Mouse (Mus musculus) thymus, postnatal 14 days (tissue): ENCODE results near the gene Msmb.
A peak's percentile ranks its signal among the peaks of the same experiment; 100 is the strongest.
"Not testable (repeated sequence)": the region's sequence is repeated elsewhere in the genome, so short reads cannot be mapped to it uniquely, and the experiment has no call there.

Experiments used
- DNase-seq: peaks from one replicate; pipeline ENCODE4 v3.0.0; 2021

The Msmb gene

DNA sequence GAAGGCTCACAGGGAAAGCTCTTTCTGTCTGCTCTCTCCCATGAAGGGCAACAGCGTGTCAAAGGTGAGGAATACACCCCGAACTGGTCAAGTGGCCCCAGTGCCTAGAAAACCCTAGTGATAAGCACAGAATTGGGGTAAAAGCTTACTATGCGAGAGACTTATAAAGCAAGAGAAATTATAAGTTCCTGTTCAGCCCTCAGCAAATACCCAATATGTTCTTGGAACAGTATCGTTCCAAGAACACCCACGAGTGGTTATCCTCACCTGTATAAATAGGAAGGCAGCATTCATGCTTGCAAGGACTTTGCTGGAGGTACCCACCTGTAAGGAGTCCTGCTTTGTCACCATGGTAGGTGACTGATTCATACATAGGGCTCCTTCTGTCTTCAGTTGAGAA, at the start of gene Msmb:
Gene Msmb (plus strand): TSS at position 301 of the 400 bp plus-strand sequence.
- no peak for DNase-seq

DNA sequence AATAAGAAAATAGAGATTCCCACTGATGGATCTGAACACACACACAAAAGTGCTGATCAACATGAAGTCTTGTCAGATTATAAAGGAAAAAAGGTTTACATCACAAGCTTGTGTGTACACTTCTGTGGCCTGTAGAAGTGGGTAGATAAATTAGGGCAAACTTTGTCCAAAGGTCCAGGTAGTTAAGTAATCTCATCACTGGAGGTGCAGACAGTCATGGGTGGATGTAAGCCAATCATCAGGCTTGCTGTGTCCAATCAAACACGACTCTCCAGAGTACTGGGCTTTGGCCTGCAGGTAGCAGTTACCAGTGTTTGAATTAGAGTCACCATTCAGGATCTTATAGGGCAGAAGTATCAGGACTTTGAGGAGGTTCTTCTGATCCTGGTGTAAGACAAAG, 48.8 kb upstream of the Msmb start:
- no peak for DNase-seq

DNA sequence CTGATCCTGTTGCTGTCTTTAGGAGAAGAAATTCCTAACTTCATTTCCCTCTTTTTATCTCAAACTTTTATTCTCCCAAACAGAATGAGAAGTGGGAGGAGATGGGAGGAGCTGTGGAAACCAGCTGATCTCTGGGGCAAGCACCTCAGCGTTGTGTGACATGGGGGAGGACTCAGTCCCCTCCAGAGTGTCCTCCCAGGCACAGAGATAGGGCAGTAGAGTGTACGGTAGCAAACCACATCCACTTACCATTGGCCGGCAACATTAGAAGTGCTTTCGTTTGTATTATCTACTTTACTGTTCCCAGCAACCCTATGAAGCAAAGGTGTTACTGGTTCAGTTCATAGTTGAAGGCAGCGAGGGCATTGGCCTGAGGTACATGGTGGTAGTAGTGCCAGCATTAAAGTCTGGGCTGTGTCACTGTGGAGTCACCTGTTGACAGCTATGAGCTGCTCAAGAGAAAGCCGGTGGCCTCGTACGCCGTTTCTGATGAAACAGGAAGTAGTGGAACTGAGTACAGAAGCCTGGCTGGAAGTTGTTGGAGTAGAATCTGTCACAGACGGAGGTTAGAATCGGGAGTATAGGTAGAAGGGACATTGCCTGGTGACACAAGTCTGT, 48.2 kb upstream of the Msmb start:
- peak; percentile 14 for DNase-seq

DNA sequence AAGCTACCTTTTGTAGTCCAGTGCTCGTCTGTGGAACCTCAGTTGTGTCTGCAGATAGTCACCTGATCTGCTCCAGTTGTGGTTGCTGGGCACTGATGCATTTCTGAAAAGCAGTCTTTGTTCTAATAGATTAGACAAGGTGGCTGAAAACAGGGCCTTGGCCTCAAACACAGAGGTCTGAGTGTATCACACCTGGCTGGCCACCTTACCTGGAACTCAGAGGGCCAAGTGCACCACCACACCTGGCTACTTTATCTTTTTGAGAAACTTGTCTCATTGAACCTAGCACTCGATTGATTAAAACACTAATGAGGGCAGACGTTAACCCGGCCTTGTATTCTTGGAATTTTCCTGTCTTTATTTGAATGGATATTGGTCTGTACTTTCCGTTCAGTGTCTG, 46.2 kb upstream of the Msmb start:
- DNase-seq, result no peak

DNA sequence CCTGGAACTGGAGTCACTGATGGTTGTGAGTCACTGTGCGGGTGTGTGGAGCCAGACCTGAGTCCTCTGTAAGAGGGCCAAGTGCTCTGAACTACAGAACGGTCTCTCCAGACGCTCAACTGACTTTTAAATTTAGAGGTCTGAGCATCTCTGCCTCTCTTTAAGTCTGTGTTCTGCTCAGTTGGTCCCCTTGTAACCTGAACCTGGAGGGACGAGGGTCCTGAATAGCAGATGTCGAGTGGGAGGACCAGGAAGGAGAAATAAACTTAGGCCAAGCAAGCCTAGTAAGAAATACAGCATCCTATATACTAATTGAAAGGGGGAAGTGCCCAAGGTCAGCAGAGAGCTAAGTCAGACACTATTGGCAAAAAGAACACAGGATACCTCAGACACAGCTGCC, 45.1 kb upstream of the Msmb start:
- DNase-seq, result no peak

DNA sequence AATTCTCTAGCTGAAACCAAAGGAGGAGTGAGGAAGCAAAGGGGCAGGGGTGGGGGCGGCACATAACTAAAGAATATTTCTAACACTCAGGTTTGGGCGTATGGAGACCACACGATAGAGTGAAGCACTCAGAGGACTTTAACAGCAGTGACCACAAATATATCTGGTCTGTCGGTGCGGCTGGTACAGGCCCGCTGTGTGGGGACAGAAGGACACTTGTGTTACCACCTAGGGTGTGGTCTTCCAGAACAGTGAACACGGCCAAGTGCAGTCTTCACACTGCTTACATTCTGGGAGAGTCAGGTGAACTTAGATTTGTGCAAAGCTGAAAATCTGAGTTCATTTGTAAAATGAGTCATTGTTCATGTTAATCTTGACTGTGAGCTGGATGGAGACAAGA, 44.1 kb upstream of the Msmb start:
- DNase-seq, result no peak

DNA sequence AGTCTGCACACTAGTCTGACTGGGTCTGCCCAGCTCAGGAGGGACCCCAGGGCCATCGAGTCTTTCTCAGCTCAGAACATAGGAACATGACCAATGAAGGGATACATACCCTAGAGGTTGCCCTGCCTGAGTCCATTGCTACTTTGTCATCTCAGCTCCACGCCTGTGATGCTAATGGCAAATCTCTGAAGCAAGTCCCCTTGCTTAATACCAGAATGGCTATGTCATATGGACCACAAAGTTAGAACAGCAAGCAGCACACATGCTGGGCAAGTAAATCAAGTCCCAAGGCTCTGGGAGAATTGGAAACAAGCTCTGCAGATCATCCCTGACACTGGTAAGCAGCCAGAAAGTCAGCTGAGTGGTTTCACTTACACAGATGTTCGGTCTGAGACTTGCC, 42.9 kb upstream of the Msmb start:
- no peak for DNase-seq

DNA sequence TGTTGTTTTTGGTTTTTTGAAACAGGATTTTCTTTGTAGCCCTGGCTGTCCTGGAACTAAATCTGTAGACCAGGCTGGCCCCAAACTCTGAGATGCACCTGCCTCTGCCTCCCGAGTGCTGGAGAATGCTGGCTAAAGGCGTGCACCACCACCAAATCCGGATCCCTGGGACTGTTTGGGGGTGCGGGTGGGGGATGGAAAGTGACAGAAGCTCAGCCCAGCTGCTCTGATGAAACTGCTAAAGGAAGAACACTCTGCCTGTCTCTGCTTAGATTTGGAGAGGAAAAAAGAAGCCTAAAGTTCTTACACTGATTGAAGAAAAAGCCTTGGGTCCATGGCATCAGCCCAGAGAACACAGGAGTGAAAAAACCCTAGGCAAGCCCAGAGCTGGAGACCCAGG, 38.3 kb upstream of the Msmb start:
- DNase-seq, result no peak

DNA sequence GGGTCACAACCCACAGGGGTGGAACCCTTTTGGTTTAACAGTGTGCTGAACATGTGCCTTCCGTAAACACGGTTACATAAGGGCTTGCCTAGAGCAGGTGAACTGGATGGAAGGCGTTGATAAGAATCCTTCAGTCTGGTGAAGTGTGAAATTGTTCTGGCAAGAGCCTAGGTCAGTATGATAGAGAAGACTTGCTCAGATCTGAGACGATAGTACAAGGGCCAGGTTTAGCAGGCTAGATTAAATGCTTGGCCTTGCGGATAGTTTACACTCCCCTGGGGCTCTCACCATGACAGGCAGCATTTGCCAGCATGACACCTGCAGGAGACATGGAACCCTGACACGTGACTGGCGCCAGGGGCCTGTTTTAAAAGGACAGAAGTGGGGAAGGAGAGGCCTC, 36.2 kb upstream of the Msmb start:
- no peak for DNase-seq

DNA sequence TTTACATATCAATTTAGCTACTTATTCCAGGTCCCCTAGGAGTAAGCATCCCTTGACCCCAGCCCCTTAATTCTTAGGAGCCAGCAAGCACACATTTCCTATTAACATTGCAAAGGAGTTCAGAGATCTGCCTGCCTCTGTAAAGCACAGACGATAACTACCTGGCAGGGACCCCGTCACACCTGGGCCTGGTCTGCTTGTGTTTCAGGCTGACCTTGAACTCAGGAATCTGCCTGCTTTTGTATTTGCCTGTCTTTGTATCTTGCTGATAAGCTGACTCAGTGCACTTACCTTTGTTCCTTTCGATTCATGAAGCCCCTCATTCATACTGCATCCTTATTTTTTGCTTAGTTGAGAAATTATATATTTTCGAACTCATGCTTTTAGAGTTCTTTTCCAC, 34.9 kb upstream of the Msmb start:
- DNase-seq, result no peak

DNA sequence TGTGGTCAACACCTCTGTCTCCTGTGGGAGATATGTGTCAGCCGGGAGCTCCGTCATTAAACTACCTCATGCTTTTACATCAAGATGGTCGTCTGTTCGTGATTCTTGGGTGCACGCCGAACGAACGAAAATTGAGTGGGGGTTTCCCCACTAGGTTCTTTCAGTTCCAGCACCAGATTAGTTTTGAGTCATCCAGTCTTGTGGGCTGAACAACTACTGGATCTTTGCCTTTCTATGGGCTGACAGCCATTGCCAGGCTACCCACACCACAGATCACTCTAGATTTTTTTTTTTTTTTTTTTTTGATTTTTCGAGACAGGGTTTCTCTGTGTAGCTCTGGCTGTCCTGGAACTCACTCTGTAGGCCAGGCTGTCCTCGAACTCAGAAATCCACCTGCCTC, 29.7 kb upstream of the Msmb start:
- not testable (repeated sequence) for DNase-seq

DNA sequence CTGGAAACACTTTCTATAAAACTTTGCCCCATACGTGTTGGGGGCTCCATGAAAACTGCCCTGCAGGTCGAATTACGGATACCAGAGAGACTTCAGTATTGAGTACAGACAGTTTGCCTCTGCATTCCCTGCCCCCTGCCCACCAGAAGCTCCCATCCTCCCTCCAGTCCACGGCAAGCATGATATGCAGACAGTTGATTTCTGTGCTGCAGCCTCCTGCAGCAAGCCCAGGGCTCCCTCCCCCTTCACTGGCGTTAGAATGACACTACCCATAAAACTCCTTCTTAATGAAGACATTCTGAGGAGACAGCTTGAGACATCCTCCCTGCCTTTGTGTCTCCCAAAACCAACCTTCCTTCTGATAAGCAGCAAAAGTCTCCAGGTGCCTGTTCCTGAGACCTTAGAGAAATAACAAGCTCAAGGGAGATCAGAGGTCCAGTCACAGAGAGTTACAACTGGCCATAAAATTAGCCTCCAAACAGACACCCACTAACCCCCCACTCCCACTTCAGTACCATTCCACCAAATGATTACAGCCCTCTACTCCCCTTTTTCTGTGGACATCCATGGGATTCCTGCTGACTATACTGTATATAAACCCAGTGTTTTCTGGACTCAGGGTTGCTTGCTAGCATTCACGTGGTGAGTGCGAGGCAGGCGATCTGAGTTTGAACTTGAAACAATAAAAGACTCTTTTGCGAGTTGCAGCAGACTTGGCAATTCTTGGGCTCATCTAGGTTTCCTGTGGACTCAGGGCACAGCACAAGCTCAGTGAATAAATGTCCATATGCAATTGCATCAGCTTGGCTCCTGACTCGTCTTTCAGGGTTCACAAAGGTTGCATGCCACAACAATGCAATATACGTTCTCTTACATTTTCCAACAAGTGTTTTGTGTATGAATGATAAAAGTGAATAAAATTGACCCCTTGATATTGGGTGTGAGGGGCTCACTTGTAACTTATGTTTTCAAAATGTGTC, 20.6 kb upstream of the Msmb start:
- DNase-seq, result no peak

DNA sequence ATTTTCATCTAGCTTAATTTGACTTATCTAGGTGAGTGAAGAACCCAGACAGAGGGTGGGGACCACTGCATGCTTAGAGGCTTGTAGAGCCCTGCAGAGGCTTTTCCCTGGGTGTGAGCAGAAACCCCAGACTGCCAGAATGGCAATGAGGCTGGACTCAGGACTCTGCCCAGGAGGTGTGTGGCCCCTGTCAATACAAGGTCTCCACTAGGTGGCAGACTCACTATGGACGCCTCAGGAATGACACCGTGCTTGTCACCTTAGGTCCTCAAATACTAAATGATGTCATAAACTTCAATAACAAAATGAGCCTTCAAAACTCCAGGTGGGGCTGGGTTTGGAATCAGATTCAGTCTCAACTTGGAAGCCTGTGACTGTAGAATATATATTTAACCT, 19.9 kb upstream of the Msmb start:
- DNase-seq, result peak; percentile 50

DNA sequence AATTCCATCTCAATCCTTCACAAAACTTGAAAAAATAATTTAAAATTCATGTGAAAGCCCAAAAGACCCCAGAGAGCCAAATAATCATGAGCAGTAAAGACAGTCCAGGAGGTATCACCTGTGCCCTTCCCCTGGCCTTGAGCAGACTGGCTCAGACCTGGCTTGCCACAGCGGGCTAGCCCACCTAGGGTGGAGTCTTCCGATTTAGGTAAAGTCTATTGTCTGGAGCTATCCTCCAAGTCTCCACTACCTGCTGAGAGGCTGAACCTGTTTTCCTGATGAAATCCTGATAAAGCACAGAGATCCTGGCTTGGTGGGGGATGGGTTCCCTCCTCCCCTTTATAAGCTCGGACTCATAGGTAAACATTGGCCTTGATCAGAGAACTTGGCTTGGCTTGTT, 17.6 kb upstream of the Msmb start:
- no peak for DNase-seq

DNA sequence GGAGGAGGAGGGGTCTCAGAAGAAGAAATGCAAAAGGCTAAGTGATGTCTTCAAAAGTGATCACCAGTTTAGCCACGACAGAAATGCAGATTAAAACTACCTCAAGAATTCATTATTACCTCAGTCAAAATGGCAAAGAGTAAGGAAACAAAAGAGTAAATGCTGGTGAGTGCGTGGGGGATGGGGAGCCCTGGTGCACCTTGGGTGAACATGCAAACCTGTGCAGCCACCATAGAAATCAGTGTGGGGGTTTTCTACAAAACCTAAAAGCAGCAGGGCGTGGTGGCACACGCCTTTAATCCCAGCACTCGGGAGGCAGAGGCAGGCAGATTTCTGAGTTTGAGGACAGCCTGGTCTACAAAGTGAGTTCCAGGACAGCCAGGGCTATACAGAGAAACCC, 16.6 kb upstream of the Msmb start:
- not testable (repeated sequence) for DNase-seq

DNA sequence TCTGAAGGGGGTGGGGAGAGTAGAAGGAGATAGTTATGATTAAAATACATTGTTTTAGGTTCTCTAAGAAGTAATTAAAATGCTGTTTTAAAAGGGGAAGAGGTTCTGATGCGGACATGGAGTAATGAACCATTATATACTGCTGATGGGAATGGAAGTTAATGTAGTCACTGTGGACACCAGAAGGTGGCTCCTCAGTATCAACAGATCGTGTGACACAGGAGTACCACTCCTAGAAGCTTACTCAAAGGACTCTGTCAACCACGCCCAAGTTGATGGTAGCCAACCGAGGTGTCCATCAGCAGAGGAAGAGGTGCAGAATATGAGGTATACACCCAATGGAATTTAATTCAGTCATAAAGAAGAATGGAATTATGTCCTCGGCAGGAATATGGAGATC, 13.4 kb upstream of the Msmb start:
- DNase-seq, result no peak

DNA sequence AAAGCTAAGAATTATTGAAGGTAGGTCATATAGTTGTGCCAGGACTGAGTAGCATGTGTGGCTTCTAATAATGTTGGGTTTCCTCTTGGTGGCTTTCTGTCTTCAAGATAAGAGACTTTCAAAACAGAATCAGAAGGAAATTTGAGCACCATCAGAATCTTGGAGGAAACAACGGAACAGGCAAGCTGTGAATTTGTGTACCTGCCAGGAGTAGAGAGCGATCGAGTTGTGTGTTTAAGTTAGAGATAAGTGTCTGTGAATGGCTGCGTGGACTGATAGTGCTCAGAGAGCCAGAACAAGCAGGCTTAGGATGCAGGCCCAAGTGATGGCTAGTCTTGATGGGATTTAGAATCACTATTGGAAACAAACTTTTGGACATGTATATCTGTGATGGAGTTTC, 10.0 kb upstream of the Msmb start:
- no peak for DNase-seq

DNA sequence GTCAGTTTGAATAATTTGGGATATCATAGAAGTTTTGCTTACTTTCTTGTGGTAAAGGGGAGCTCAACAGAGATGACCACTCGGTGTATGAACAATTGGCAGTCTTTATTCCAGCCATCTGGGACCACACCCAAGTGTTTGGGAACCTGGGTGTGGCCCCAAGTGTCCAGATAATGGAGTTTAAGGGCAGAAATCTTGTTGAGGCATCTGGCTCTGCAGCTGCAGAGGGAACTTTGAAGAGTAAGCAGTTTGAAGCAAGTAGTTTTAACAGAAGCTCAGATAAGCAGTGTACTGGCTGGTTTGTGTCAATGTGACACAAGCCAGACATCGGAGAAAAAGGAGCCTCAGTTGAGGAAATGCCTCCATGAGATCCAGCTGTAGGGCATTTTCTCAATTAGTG, 7.5 kb upstream of the Msmb start:
- DNase-seq, result no peak

DNA sequence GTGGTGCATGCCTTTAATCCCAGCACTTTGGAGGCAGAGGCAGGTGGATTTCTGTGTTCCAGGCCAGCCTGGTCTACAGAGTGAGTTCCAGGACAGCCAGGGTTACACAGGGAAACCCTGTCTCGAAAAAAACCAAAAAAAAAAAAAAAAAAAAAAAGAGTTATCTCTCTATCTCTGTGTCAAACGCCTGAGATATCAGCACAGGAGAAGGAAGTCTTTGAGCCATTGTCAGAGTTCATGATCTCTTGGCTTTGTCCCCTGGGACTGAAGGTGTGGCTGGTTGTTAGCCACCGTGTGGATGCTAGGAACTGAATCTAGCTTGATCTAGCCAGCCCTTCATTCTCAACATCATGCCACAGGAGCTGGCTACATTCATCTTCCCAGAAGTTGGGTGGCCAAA, 5.4 kb upstream of the Msmb start:
- DNase-seq, result not testable (repeated sequence)

DNA sequence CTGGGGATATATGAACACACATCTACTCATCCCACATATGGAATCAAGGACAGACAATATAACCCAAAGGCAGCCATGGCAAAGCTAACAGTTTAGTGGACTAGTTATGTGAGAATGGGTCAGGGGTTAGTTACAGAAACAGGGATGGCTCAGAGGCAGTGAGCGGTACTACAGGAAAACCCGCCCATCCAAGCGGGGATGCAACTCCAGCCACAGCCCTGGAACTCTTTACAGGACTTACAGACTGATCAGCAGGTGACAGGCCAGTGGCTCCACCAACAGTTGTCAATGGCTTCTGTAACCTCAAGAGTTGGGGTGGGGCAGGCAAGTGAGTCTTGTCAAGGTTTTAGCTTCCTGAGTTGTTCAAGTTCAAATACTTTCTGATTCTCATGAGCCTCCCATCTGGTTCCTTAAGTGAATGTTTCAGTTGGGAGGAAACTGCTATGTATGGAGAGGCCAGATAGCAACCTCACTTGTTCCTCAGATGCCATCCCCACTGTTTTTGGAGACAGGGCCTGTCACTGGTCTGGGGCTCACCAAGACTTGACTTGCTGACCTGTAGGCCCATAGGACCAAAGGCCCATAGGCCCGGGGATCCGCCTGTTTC, 1.4 kb upstream of the Msmb start:
- DNase-seq, result no peak

DNA sequence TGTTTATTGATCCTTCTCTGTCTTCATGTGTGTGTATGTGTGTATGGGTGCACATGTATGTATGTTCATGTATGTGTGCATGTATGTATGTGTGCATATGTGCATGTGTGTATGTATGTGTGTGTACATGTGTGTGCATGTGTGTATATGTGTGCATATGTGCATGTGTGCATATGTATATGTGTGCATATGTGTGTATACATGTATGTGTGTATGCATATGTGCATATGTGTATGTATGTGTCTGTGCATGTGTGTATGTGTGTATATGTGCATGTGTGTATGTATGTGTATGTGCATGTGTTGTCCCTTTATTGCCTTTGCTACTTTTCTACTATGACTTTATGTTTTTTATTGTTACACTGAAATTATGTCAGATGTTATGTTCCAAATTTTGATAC, 2.9 kb downstream of the Msmb start:
- DNase-seq, result no peak

DNA sequence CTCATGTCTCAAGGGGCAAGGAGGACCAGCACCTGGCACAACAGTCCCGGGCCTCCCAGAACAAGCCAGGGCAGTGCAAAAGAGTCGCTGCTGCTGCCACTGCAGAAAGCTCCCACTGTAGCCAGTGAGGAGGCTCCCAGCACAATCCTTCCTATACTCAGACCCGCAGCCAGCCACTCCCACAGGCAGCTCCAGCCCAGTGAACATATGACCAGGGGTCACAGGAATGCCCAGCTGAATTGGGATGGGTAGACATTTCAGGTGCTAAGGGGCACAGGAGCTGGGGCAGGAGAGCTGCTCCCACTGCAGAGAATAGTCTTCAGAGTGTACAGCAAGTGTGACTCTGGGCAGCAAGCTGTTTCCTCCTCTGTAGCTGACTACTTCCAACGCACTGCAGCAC, 3.6 kb downstream of the Msmb start:
- no peak for DNase-seq

DNA sequence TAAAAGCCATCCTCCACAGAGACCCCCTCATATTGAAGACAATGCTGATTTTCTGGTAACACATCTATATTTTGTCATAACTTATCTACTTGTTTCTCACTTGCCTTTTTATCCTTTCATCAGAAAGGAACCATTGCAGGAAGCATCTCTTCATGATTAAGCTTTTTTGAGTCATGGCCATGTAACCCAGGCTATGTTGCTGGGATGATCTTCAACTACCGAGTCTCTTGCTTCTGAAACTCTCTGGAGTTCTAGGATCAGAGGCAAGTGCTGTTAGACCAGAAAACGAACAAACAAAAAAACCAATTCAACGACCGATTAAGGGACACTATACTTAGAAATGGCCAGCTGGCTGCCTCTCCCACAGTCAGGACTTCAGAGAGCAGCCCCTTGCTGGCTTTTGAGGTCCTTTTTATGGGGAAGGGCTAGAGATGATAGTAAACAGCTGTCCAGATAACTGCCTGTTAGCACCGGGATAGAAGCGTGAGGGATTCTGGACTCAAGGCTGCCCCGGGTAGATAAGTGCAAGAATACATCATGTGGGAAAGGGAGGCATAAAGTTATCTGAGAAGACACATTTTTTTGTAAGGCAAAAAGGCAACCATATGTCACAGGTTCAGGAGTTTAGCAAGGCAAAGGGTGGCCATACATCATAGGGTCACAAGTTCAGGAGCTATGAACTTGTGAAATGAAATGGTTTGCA, 4.1 kb downstream of the Msmb start:
- DNase-seq, result no peak

DNA sequence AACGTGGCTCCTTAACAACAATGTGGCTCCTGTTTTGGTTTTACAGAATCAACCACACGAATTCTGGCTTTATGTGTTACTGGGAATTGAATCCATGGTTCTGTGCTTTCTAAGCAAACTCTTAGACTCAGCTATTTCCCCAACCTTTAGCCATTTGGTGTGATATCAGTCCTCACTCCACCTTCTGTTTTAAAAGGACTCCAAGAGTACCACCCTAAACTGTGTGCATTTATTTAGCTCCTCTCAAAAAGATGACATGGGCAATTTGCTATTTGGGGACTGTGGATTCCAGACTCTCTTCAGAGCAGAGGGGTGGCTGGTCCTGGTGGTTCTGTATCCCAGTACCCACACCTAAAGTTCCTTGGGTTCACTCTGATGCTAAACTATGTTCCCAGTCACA, 4.8 kb downstream of the Msmb start:
- no peak for DNase-seq
